Mouse (Mus musculus) layer of hippocampus, postnatal 36 days (tissue): ENCODE results near the gene Gm10309. TPM values are rescaled to one million over a fixed set of nuclear protein-coding genes. Genes with fewer than 3 reads are reported as not detected.

ENCODE experiments used
- DNase-seq, 2 experiments: peaks; one replicate each; pipeline ENCODE4 v3.0.0; 2022
- total RNA-seq, 2 experiments: library from RNA; stranded (reverse); gene quantifications; 2 replicates each; pipeline ENCODE4 v1.2.3; 2021

Gene Gm10309
- total RNA-seq, 2 experiments from 2014 or later: not detected

- no peak for DNase-seq
Observed at GRCm38 (mm10) chr17:86470160-86470559, 34.9 kb downstream of the Gm10309 start.

DNA sequence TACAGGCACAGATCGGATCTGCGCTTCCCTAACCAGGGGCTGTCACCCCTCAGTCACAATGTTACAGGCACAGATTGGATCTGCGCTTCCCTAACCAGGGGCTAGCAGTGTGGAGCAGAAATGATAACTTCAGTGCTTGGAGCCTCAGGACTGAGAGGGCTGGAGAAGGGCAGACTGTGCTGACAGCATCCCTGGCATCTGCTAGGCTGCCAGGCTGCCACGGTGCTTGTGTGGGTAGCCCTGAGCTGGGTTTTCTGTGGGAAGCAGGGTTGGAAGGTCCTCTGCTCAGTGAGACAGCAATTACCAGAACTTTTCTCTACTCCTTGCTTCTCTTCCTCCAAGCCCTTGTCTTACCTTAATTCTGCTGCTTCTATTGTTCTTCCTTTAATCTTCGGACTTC, 37.1 kb downstream of the Gm10309 start:
- DNase-seq: no peak

DNA sequence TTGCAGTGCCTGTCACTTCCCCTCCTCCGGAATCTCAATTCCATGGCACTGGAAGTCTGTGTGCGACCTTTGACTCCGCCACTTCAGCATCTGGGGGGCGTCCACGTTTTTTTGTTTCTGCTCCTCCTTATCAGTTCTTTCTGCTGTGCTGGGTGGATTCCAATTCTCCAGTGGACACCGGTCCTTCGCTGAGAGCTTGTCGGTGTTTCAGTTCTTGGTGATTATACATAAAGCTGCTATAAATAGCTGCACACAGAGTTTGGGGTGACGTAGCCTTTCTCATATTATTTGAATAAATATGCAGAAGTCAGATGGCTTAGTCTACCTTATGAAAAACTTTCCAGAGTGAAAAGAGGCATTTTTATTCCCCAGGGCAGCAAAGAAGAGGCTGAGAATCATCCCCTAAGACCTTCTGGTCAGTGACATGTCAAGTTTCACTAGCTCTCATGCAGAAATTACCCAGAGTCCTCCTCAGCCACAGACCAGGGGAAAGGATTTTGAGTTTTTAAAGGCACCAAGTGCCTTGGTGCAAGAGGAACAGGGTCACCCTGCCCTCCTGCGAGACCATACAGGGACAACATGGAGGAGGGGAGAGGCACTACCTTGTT, 37.6 kb downstream of the Gm10309 start:
- no peak for DNase-seq

- DNase-seq: no peak
Observed at GRCm38 (mm10) chr17:86466871-86467270, 38.2 kb downstream of the Gm10309 start.

- DNase-seq: no peak
Observed at GRCm38 (mm10) chr17:86466412-86466811, 38.6 kb downstream of the Gm10309 start.

GRCm38 (mm10) chr17:86465865-86466264, 39.2 kb downstream of the Gm10309 start:
- no peak for DNase-seq

GRCm38 (mm10) chr17:86464689-86465363, 40.2 kb downstream of the Gm10309 start:
- DNase-seq: peak; percentile 67 to 76

- DNase-seq: no peak
Observed at GRCm38 (mm10) chr17:86464197-86464596, 40.8 kb downstream of the Gm10309 start.

GRCm38 (mm10) chr17:86463369-86463768, 41.7 kb downstream of the Gm10309 start:
- no peak for DNase-seq

GRCm38 (mm10) chr17:86460645-86461430, 44.2 kb downstream of the Gm10309 start:
- DNase-seq: no peak

GRCm38 (mm10) chr17:86458302-86458980, 46.6 kb downstream of the Gm10309 start:
- no peak for DNase-seq

DNA sequence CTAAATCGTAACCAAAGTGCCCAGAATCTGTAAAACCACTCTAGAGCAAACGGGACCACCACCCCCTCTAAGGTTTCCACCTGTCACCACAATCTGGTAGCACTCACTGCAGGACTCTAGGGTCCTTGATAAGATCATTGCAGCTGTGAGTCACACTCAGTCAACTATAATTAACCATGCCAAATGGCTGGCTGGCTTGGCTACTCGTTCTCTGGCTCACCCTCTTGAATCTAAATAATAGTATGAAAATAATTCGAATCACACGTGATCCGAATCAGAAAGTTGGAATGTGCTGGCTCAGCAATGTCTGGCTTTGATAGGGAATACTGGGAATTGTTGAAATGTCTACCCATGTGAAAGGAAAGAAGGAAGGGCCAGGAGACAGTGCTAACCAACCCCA, 48.5 kb downstream of the Gm10309 start:
- no peak for DNase-seq

- no peak for DNase-seq
Observed at GRCm38 (mm10) chr17:86454351-86454706, 50.7 kb downstream of the Gm10309 start.

- DNase-seq: no peak
Observed at GRCm38 (mm10) chr17:86453673-86454350, 51.2 kb downstream of the Gm10309 start.

DNA sequence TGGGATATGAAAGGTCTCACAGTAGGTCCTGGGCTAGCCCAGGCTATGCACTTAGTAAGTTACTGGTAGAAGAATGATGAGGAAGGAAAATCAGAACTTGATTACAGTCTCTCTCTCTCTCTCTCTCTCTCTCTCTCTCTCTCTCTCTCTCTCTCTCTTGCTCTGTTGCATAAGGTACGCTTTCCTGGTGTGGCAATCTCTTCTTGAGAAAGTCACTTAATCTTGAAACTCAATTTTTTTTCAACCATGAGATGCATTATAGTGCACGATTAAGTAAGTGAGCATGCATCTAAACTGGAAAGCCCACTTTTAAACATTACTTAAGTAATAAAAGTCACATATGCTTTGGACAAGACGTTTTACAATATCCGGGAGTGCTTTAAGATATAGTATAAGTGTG, 52.1 kb downstream of the Gm10309 start:
- DNase-seq: no peak

Other genes with a start within 250 kb of the Gm10309 start
- gene Epas1, start 248.5 kb upstream of the Gm10309 start, total RNA-seq: 10 to 100 TPM; 90.7 to 91.1 TPM